Mouse (Mus musculus) kidney, embryonic 16.5 days (tissue): ENCODE measurements around the gene Gfi1. TPM values are rescaled to one million over a fixed set of nuclear protein-coding genes. Genes with fewer than 3 reads are reported as not detected.

Experiments used
- ATAC-seq: fragments of 200-750 bp; cut with Nextera tagmentation; 2 replicates; pipeline ENCODE4 v1.8.0; 2017; ENCODE audit warnings: moderate TSS enrichment; ENCODE audit not compliant: low FRiP score, low TSS enrichment
- H3K27ac ChIP-seq: fragments of 300-500 bp; sonication (generic); 2 replicates; pipeline ENCODE4 v1.5.1; 2014; ENCODE audit warnings: low read length
- H3K27me3 ChIP-seq: fragments of 300-500 bp; sonication (generic); 2 replicates; pipeline ENCODE4 v1.6.1; 2014; ENCODE audit warnings: low read length, control low read depth, mixed read lengths; ENCODE audit not compliant: insufficient read depth
- H3K36me3 ChIP-seq: fragments of 300-500 bp; sonication (generic); 2 replicates; pipeline ENCODE4 v1.6.1; 2014; ENCODE audit warnings: low read length, control low read depth, mixed read lengths; ENCODE audit not compliant: insufficient read depth
- H3K4me1 ChIP-seq: fragments of 300-500 bp; sonication (generic); 2 replicates; pipeline ENCODE4 v1.6.1; 2014; ENCODE audit warnings: low read length, control low read depth, mixed read lengths; ENCODE audit not compliant: insufficient read depth
- H3K4me2 ChIP-seq: fragments of 300-500 bp; sonication (generic); replicated peaks from 2 replicates; pipeline ENCODE4 v1.6.1; 2014; ENCODE audit warnings: low read depth, low read length
- H3K4me3 ChIP-seq: fragments of 300-500 bp; sonication (generic); 2 replicates; pipeline ENCODE4 v1.5.1; 2014; ENCODE audit warnings: mild to moderate bottlenecking, low read length
- H3K9ac ChIP-seq: fragments of 300-500 bp; sonication (generic); replicated peaks from 2 replicates; pipeline ENCODE4 v1.6.1; 2014; ENCODE audit warnings: low read length
- H3K9me3 ChIP-seq: fragments of 300-500 bp; sonication (generic); 2 replicates; pipeline ENCODE4 v1.6.1; 2016; ENCODE audit warnings: low read length, control low read depth
- WGBS: fragments of 180-500 bp; shearing (Covaris S2); extraction: QIAGEN DNeasy Blood & Tissue Kit; methylation state at CpG from one replicate; pipeline ENCODE4 v1.1.7; 2014; 5-methylcytosine and 5-hydroxymethylcytosine counted together
- polyA plus RNA-seq: library from polyadenylated mRNA; unstranded; fragments of >200 nt; fragmentation: Nextera tagmentation; extraction: Ambion mirVana; gene quantifications from 2 replicates; pipeline ENCODE4 v1.2.1, GENCODE M21; 2015

The Gfi1 gene
- polyA plus RNA-seq, 1 experiment from 2014 or later = not detected

GRCm38 (mm10) chr5:107749229-107749916 is 23.5 kb upstream of the Gfi1 start:
- ATAC-seq = no peak
- Histone ChIP-seq H3K4me3 (no peak overlapping the region), H3K27ac (peak overlapping the region; percentile 16; the same call in 1 of the 2 replicates), H3K9ac (no peak overlapping the region), H3K4me2 (no peak overlapping the region), H3K9me3 (no peaks in the 10 kb centered on the region), H3K36me3 (no peaks in the 10 kb centered on the region), H3K27me3 (no peaks in the 10 kb centered on the region), H3K4me1 (peaks cover 3% of the 10 kb centered on the region; the same call in 1 of the 2 replicates)
- WGBS = 58% methylated on average over 9 of the region's 9 CpGs

- no peaks in the 10 kb centered on the region for H3K4me1 ChIP-seq
- no peak overlapping the region for H3K4me2 ChIP-seq
- H3K9me3 ChIP-seq = peaks cover 4% of the 10 kb centered on the region; the same call in 1 of the 2 replicates
- no peak overlapping the region for H3K4me3 ChIP-seq
- peaks cover 9% of the 10 kb centered on the region; the same call in 1 of the 2 replicates for H3K36me3 ChIP-seq
- no peaks in the 10 kb centered on the region for H3K27me3 ChIP-seq
- H3K9ac ChIP-seq = no peak overlapping the region
- no peak overlapping the region for H3K27ac ChIP-seq
- WGBS = 93% methylated on average over 5 of the region's 5 CpGs
- no peak for ATAC-seq
Observed at GRCm38 (mm10) chr5:107739023-107739422, 13.2 kb upstream of the Gfi1 start.

GRCm38 (mm10) chr5:107738296-107738695 is 12.5 kb upstream of the Gfi1 start:
- Histone ChIP-seq H3K9me3 (peaks cover 4% of the 10 kb centered on the region; the same call in 1 of the 2 replicates), H3K27ac (no peak overlapping the region), H3K9ac (no peak overlapping the region), H3K4me3 (no peak overlapping the region), H3K27me3 (peaks cover under 1% of the 10 kb centered on the region; the same call in 1 of the 2 replicates), H3K4me2 (no peak overlapping the region), H3K4me1 (no peaks in the 10 kb centered on the region), H3K36me3 (peaks cover 9% of the 10 kb centered on the region; the same call in 1 of the 2 replicates)
- 83% methylated on average over 3 of the region's 3 CpGs for WGBS
- no peak for ATAC-seq

GRCm38 (mm10) chr5:107736171-107736570 is 10.3 kb upstream of the Gfi1 start:
- Histone ChIP-seq H3K9me3 (peaks cover 4% of the 10 kb centered on the region; the same call in 1 of the 2 replicates), H3K27me3 (peaks cover 14% of the 10 kb centered on the region), H3K4me1 (no peaks in the 10 kb centered on the region), H3K9ac (no peak overlapping the region), H3K27ac (no peak overlapping the region), H3K4me2 (no peak overlapping the region), H3K4me3 (no peak overlapping the region), H3K36me3 (0 out of 2 replicates have a peak, but pooled peaks cover 4% of the 10 kb centered on the region)
- 83% methylated on average over 5 of the region's 5 CpGs for WGBS
- no peak for ATAC-seq

GRCm38 (mm10) chr5:107731844-107732243 is 6.0 kb upstream of the Gfi1 start:
- Histone ChIP-seq H3K4me3 (no peak overlapping the region), H3K4me2 (no peak overlapping the region), H3K4me1 (peaks cover 1% of the 10 kb centered on the region; the same call in 1 of the 2 replicates), H3K9ac (no peak overlapping the region), H3K36me3 (no peaks in the 10 kb centered on the region), H3K9me3 (no peaks in the 10 kb centered on the region), H3K27me3 (peaks cover 50% of the 10 kb centered on the region), H3K27ac (no peak overlapping the region)
- ATAC-seq = no peak
- WGBS = 20% methylated on average over 2 of the region's 2 CpGs

- Histone ChIP-seq H3K4me1 (peaks cover 5% of the 10 kb centered on the region), H3K36me3 (no peaks in the 10 kb centered on the region), H3K4me2 (no peak overlapping the region), H3K9ac (no peak overlapping the region), H3K4me3 (no peak overlapping the region), H3K9me3 (no peaks in the 10 kb centered on the region), H3K27ac (no peak overlapping the region), H3K27me3 (peaks cover 55% of the 10 kb centered on the region)
- no peak for ATAC-seq
- 44% methylated on average over 3 of the region's 3 CpGs for WGBS
Observed at GRCm38 (mm10) chr5:107731408-107731807, 5.6 kb upstream of the Gfi1 start.

GRCm38 (mm10) chr5:107727007-107727402 is 1.2 kb upstream of the Gfi1 start:
- Histone ChIP-seq H3K9me3 (no peaks in the 10 kb centered on the region), H3K4me2 (peak overlapping the region; percentile 47), H3K27ac (no peak overlapping the region), H3K36me3 (no peaks in the 10 kb centered on the region), H3K4me3 (peak overlapping the region; percentile 38), H3K27me3 (peaks cover 87% of the 10 kb centered on the region), H3K4me1 (peaks cover 39% of the 10 kb centered on the region), H3K9ac (no peak overlapping the region)
- whole genome bisulfite sequencing = 19% methylated on average over 12 of the region's 12 CpGs
- no peak for ATAC-seq

- no peak overlapping the region for H3K27ac ChIP-seq
- WGBS = under 1% methylated on average over 57 of the region's 57 CpGs
- H3K4me3 ChIP-seq = peak overlapping the region; percentile 38
- H3K4me2 ChIP-seq = peak overlapping the region; percentile 47
- H3K4me1 ChIP-seq = peaks cover 44% of the 10 kb centered on the region
- ATAC-seq = no peak
- H3K9ac ChIP-seq = 0 out of 2 replicates have a peak overlapping the region, but pooled peaks have one; percentile 22
- no peaks in the 10 kb centered on the region for H3K36me3 ChIP-seq
- H3K9me3 ChIP-seq = no peaks in the 10 kb centered on the region
- H3K27me3 ChIP-seq = peaks cover 92% of the 10 kb centered on the region
Observed at GRCm38 (mm10) chr5:107726281-107727006, 608 bp upstream of the Gfi1 start.

- Histone ChIP-seq H3K4me1 (peaks cover 55% of the 10 kb centered on the region), H3K4me3 (peak overlapping the region; percentile 38), H3K27me3 (peaks cover 93% of the 10 kb centered on the region), H3K36me3 (no peaks in the 10 kb centered on the region), H3K27ac (no peak overlapping the region), H3K9ac (no peak overlapping the region), H3K4me2 (peak overlapping the region; percentile 45), H3K9me3 (no peaks in the 10 kb centered on the region)
- no peak; the same call in 1 of the 2 replicates for ATAC-seq
- WGBS = under 1% methylated on average over 52 of the region's 52 CpGs
Observed at GRCm38 (mm10) chr5:107724661-107725434, 988 bp downstream of the Gfi1 start.
